ENCODE assay signal across 8 mouse cellular contexts in genomic region chr8:87218956-87219482, GRCm38 (mm10).
A peak's percentile ranks its signal among the peaks of the same experiment; 100 is the strongest.
DNase-seq lines count a peak whose midpoint lies in the region; ATAC-seq and TF ChIP-seq lines count a peak whose summit lies in the region.

No protein-coding gene starts in this region.

- peak; percentile 61 for TF ChIP-seq CTCF in Patski (IDR thresholded peaks at IDR 0.05)
- peak; percentile 80 for TF ChIP-seq CTCF in kidney, postnatal 0 days (IDR thresholded peaks at IDR 0.05; ENCODE audit: low read depth)

- in situ Hi-C loops in Patski (cut with MboI; ENCODE audit: low pct_unique_long_range_greater_than_20kb) = no loop called here

- POLR2A ChIA-PET in Patski (lab: Charles Lee) = no interaction called here

- WGBS in kidney, embryonic 16.5 days = 14% methylated on average over 6 of the region's 6 CpGs
- 19% methylated on average over 6 of the region's 6 CpGs for WGBS in kidney, postnatal 0 days
- 18% methylated on average over 6 of the region's 6 CpGs for WGBS in midbrain, embryonic 15.5 days

- CTCF ChIA-PET in Patski (lab: Charles Lee) = interaction anchor here (1.9 kb wide), 1 partner anchor 11 kb away, joined by 4 read pairs; no protein-coding TSS in a partner anchor

- no peak overlapping the region for H3K4me2 ChIP-seq in kidney, embryonic 16.5 days (replicated peaks; ENCODE audit: low read depth, low read length)
- H3K4me2 ChIP-seq in kidney, postnatal 0 days (ENCODE audit: low read length) = no peak overlapping the region
- H3K4me2 ChIP-seq in midbrain, embryonic 15.5 days = no peak overlapping the region

- peak; percentile 19 for DNase-seq in kidney, adult 9 months
- DNase-seq in Patski (ENCODE audit: low read depth, low spot score) = no peak
- DNase-seq in cerebellum, adult 18-20 months = peak; percentile 82 to 88
- no peak for DNase-seq in kidney, postnatal 0 days (ENCODE audit: low spot score)
- DNase-seq in urinary bladder, postnatal 36 days (ENCODE audit: low spot score in 2 of 2) = peak; percentile 6 to 7
- no peak for DNase-seq in frontal cortex, adult 2 months (ENCODE audit: extremely low spot score in 1 of 2, low spot score in 1 of 2)

- H3K27me3 ChIP-seq in kidney, embryonic 16.5 days (ENCODE audit: insufficient read depth, low read length) = no peaks in the 10 kb centered on the region
- H3K27me3 ChIP-seq in Patski = peaks cover 55% of the 10 kb centered on the region
- H3K27me3 ChIP-seq in kidney, postnatal 0 days (ENCODE audit: insufficient read depth, low read length) = no peaks in the 10 kb centered on the region
- peaks cover 3% of the 10 kb centered on the region; the same call in 1 of the 2 replicates for H3K27me3 ChIP-seq in midbrain, embryonic 15.5 days (replicated peaks)

- no peak overlapping the region for H3K27ac ChIP-seq in kidney, embryonic 16.5 days (ENCODE audit: low read length)
- no peak overlapping the region for H3K27ac ChIP-seq in kidney, postnatal 0 days
- H3K27ac ChIP-seq in midbrain, embryonic 15.5 days = no peak overlapping the region

- H3K36me3 ChIP-seq in kidney, embryonic 16.5 days (ENCODE audit: insufficient read depth, low read length) = no peaks in the 10 kb centered on the region
- H3K36me3 ChIP-seq in kidney, postnatal 0 days (ENCODE audit: insufficient read depth, low read length) = no peaks in the 10 kb centered on the region
- H3K36me3 ChIP-seq in midbrain, embryonic 15.5 days (replicated peaks) = no peaks in the 10 kb centered on the region

- H3K9ac ChIP-seq in kidney, embryonic 16.5 days (replicated peaks; ENCODE audit: low read length) = no peak overlapping the region
- H3K9ac ChIP-seq in kidney, postnatal 0 days (ENCODE audit: low read depth, low read length) = no peak overlapping the region
- no peak overlapping the region for H3K9ac ChIP-seq in midbrain, embryonic 15.5 days

- H3K9me3 ChIP-seq in kidney, embryonic 16.5 days (ENCODE audit: low read length) = no peaks in the 10 kb centered on the region
- no peaks in the 10 kb centered on the region for H3K9me3 ChIP-seq in kidney, postnatal 0 days (replicated peaks; ENCODE audit: low read length)
- H3K9me3 ChIP-seq in midbrain, embryonic 15.5 days = no peaks in the 10 kb centered on the region

- no peaks in the 10 kb centered on the region for H3K4me1 ChIP-seq in kidney, embryonic 16.5 days (ENCODE audit: insufficient read depth, low read length)
- no peaks in the 10 kb centered on the region for H3K4me1 ChIP-seq in kidney, postnatal 0 days (replicated peaks; ENCODE audit: insufficient read depth, low read length)
- H3K4me1 ChIP-seq in midbrain, embryonic 15.5 days = peaks cover 20% of the 10 kb centered on the region

- ATAC-seq in kidney, embryonic 16.5 days (ENCODE audit: low FRiP score, low TSS enrichment) = no peak
- no peak for ATAC-seq in Patski
- no peak for ATAC-seq in kidney, postnatal 0 days (replicated peaks; ENCODE audit: low FRiP score, low read depth)
- no peak for ATAC-seq in midbrain, embryonic 15.5 days (replicated peaks)

- H3K4me3 ChIP-seq in kidney, embryonic 16.5 days (ENCODE audit: low read length) = no peak overlapping the region
- H3K4me3 ChIP-seq in kidney, postnatal 0 days (replicated peaks; ENCODE audit: low read depth, low read length) = no peak overlapping the region
- no peak overlapping the region for H3K4me3 ChIP-seq in midbrain, embryonic 15.5 days

Comparison
In these comparisons a context has a peak if more than half of its experiments do, and no peak if none do; other contexts are left out.
1. DNase-seq: peak in kidney, adult 9 months (single experiment), cerebellum, adult 18-20 months (2 of 2) and urinary bladder, postnatal 36 days (2 of 2); none in Patski (single experiment), kidney, postnatal 0 days (single experiment) and frontal cortex, adult 2 months (0 of 2).